Mouse (Mus musculus): ENCODE data around the gene Pomp.
"Not testable (repeated sequence)": the region's sequence is repeated elsewhere in the genome, so short reads cannot be mapped to it uniquely, and the experiment has no call there.

Pomp gene

GRCm38 (mm10) chr5:147848164-147848863, 11.9 kb upstream of the Pomp start:
- intact Hi-C loops (cut with DNase I), result loop anchor here (1.0 to 10.0 kb wide), 3 partner anchors 124 to 434 kb away; partner anchors contain the start of gene Flt1

DNA sequence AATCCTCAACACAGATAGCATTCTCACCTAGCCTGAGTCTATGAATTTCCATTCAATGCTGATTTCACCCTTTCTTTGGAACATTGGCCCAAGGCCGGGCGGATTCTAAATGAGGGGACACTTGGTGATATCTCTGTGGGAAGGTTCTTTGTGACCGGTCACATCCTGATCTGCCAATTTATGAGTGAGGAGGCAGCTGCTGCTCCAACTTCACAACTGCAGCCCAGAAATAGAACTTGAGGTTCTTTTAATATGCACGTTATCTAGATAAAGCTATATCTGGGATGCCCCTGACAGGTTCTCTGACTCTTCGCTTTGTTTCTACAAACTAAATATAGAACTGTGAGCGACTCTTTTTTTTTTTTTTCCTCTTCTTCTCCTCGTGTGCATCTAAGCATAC, 10.1 kb upstream of the Pomp start:
- intact Hi-C loops (cut with DNase I), result no loop called here

- intact Hi-C loops (cut with DNase I), result no loop called here
These were observed 199 bp upstream of the Pomp start for GRCm38 (mm10) chr5:147860076-147860448.

DNA sequence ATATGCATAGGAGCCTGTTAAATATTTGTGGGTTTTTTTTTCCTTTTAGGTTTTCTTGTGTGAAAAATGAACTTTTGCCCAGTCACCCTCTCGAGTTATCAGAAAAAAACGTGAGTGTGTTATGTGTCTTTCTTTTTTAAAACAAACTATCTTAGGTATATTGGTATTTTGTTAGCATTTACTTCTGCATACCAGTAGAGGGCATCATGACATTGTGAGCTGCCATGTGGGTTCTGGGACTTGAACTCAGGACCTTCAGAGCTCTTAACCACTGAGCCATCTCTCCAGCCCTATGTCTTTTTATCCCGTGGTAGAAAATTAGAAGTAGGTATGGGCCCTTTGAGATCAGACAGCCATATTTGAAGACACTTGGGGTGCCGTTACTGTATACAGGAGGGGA, 8.4 kb downstream of the Pomp start:
- intact Hi-C loops (cut with DNase I), result no loop called here

- intact Hi-C loops (cut with DNase I), result no loop called here
These were observed 9.3 kb downstream of the Pomp start for GRCm38 (mm10) chr5:147869568-147869967.

DNA sequence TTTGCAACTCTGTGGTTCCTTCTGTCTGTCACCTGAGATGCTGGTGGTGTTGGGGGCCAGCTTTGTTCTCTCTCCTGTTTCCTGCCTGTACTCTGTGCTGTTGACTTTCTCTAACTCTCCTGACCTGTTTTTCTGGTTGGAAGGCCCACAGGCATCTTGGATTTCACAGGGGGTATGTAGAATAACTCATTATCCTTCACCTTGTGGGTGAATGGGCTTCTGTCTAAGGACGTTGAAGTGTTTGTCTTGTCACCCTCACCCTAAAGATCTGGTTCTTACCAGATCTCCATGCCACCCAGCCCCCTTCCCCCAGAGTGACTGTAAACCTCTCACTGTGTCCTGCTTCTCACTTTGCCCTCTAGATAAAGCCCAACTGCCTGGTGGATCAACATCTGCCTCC, 10.0 kb downstream of the Pomp start:
- intact Hi-C loops (cut with DNase I), result no loop called here

- intact Hi-C loops (cut with DNase I), result no loop called here
These were observed 11.0 kb downstream of the Pomp start for GRCm38 (mm10) chr5:147871091-147871820.

- intact Hi-C loops (cut with DNase I), result no loop called here
These were observed 14.3 kb downstream of the Pomp start for GRCm38 (mm10) chr5:147874491-147875065.

DNA sequence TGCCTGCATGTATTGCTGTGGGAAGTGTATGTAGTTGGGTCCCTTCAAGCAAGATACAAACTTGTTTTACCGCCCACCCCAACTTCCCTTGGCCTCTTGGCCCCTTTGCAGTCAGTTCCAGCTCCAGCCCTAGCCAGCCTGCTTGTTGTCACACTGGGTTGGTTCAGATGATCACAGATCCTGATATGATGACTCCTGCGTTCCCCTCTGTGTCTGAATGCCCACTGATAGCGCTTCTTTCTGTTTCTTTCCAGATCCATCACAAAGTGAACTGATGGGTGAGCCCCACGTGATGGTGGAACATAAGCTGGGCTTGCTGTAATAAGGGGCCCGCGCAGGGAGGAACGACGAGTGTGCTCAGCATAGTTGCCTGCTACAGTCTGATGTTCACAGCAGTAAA, 14.9 kb downstream of the Pomp start:
- intact Hi-C loops (cut with DNase I), result no loop called here

GRCm38 (mm10) chr5:147877520-147877919, 17.3 kb downstream of the Pomp start:
- intact Hi-C loops (cut with DNase I), result no loop called here

DNA sequence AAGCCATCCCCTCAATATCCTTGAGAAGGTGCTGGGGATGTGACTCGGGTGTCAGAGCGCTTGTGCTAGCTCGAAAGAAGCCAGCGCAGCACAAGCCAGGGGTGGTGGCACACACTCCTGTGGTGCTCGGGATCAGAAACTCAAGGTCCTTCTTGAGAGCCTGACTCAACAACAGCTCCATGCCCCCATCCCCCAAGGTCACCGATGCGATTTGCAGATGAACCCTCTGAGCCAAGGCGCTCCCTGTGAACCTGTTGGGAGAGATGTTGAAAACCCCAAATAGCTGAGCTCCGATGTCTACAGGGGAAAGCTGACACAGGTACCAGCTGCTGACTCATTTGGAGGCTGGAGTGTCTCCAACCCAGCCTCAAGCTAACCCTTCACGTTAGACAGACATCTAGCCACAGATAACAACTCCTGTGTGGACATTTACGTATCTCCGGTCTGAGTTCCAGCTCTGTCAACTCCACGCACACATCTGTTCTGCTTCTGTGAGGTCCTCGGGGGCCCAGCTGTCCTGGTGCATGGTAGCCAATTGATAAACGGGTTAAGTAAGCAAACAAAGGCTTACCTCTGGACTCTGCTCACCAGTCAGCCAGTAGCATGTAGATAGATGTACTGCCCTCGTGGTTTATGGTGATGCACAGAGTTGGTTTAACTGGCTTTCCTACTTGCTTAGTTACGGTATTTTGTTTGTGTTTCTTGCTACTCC, 19.9 kb downstream of the Pomp start:
- intact Hi-C loops (cut with DNase I), result no loop called here

- intact Hi-C loops (cut with DNase I), result no loop called here
These were observed 23.3 kb downstream of the Pomp start for GRCm38 (mm10) chr5:147883581-147883980.

- intact Hi-C loops (cut with DNase I), result no loop called here
These were observed 28.3 kb downstream of the Pomp start for GRCm38 (mm10) chr5:147888313-147889297.

DNA sequence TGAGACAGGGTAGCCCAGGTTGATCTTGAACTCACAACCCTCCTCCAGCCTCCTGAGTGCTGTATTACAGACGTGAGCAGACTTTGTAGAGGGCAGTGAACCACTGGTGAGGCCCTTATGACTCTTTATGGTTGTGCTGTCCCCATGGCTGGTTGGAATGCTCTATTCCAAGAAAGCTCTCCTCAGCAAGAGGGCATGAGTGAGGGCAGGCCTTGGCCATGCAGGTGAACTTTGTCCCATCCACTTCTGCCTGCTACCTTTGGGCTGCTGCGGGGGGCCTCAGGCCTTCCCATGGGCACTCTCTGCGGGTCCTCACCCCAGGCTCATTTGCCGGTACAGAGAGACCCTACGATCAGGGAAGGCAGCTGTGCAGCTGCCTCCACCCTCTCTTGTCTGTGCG, 32.5 kb downstream of the Pomp start:
- intact Hi-C loops (cut with DNase I), result no loop called here

DNA sequence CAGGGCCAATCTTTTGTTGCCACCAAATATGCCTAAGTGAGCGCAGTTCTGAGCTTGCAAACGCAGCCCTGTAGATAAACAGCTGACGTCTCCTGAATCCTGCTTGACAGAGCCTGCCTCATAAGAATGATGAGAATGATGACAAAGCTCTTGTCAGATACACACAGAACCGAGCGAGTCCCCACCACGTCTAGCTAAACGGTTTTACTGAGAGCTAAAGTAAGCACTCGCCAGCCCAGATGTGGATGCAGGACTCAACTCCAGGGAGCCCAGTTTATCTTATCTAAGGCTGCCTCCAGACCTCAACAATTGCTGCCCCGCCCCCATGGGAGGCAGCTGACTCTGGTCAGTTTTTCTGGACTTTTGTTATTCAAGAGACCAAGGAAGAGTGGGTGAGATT, 32.9 kb downstream of the Pomp start:
- intact Hi-C loops (cut with DNase I), result no loop called here

GRCm38 (mm10) chr5:147893766-147894454, 33.6 kb downstream of the Pomp start:
- intact Hi-C loops (cut with DNase I), result no loop called here

DNA sequence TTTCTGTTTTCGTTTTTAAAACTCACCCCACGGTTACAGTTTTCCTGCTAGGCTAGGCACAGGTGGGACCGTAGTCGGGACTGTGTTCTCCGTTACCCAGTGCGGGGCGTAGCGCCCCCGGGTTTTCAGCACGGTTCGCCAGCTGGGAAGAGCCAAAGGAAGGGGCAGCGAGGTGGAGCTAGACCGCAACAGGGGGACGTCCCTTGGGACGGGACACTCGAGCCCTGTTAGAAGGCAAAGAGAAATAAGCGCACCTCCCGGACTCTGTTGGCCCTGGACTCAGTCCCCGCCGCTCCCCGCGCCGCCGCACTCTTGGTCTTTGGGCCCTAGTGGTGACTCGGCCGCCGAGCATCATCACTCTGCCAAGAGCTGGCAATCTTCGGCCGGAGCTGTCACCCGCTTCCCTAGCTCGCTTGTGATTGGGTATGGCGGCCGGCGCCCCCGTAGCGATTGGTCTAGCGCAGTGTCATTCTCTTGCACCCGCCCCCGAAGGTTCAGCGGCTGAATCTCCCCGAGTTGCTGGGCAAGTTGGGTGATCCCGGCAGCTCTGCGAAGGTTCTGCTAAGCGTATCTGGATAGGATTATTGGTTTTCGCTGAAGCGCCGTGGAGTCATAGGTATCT, 34.3 kb downstream of the Pomp start, which contains the start of gene Slc46a3:
TSS of gene Slc46a3 (minus strand) at position 361 of the 622 bp plus-strand sequence.
- intact Hi-C loops (cut with DNase I), result no loop called here

DNA sequence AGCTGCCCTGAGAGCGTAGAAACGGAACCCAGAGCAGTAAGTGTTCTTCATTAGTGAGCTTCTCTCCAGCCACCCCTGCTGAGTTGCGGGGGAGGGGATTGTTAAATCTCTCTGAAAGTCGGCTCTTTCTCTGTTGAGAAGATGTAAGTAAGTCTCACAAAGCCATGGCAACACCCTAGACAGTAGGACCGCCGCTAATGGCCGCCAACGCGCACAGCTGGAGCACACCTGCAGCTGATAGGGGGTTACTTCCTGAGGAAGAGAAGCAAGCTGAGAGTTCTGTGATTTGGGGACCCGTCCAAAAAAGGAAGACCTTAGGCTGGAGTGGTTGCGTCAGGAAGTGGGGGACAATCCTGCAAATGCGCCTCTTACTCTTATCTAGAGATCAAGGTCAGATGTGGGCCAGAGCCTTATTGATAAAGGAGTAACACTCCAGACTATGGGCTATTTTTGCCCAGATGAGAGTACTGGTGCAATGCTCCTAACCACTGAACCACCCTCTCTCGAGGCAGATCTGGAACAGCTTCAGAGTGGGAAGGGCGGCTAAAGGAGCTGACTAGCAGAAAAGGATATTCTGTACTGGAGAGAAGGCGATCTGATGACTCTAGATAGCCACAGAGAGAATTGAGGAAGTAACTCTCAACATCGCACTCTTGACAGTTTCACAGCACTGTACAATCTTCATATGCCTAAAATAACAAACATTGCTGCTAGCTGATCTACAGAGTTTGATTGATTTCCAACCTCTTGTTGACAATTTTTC, 35.4 kb downstream of the Pomp start:
- intact Hi-C loops (cut with DNase I), result no loop called here

GRCm38 (mm10) chr5:147896501-147896900, 36.2 kb downstream of the Pomp start:
- intact Hi-C loops (cut with DNase I), result not testable (repeated sequence)
